Mouse (Mus musculus) stomach, postnatal 0 days (tissue): ENCODE measurements around the gene Gm14443.
"Not testable (repeated sequence)": the region's sequence is repeated elsewhere in the genome, so short reads cannot be mapped to it uniquely, and the experiment has no call there.

Source experiments
- CTCF ChIP-seq: IDR thresholded peaks from 2 replicates; pipeline ENCODE4 v1.5.1; 2016; ENCODE audit warnings: antibody characterized with exemption, low read depth, mild to moderate bottlenecking, moderate library complexity
- EP300 ChIP-seq: optimal IDR thresholded peaks from 2 replicates; pipeline ENCODE3; 2016; ENCODE audit warnings: antibody characterized with exemption

DNA sequence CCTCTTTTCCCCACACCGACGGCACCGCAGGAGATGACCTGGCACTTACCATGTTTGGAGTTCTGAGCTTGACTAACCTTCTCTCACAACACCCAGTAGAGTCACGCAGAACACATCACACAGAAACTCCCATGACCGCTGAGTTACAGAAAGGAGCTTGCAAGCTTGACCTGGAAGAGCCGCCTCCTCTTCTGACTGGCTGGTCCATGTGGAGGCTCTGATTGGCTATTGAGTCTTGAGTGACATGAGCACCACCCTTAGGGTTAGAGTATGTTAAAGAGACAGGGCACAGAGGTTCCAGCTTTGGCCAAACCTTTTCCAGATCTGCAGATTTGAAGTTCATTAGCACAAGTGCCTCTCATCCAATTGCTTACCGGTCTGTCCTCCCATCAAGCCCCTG is 31.1 kb upstream of the Gm14443 start, which contains the start of gene Gm14391:
- TF ChIP-seq CTCF, EP300: not testable (repeated sequence)
